Comparison of ENCODE assay signal across 17 mouse cellular contexts in the genomic region with DNA sequence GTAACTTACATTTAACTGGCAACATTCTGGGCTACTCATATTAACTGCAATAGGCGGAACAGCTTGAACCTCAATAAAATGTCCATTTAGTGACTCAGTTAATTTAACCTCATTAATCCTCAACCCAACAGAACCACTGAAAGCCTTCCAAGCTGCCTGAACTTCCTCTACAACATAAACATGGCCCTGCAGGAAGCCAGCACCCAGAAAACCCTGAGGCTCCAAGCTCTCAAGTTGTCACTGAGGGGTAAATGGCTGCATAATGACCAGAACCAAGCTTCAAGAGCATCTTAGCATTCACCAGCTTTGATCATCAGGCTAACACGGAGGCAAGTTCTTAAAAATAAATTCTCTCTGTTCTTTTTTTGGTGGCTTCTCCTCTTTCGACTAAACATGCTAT.
"Had no signal": no experiment of that assay in that cellular context is flagged by ENCODE, and none has a peak within 500 bp of the region (broad histone marks: within the 10 kb centered on the region; RNA-seq: fewer than 3 reads in every experiment).

No protein-coding gene starts in this region.

- H3K9me3 ChIP-seq: liver, embryonic 15.5 days; lung, embryonic 15.5 days; midbrain, embryonic 13.5 days; neural tube, embryonic 12.5 days had no signal

- ATAC-seq: liver, postnatal 0 days; lung, postnatal 0 days; midbrain, embryonic 13.5 days; midbrain, embryonic 16.5 days had no signal

- H3K9ac ChIP-seq: liver, embryonic 15.5 days; liver, postnatal 0 days; lung, embryonic 15.5 days; midbrain, embryonic 13.5 days; neural tube, embryonic 12.5 days had no signal

- H3K27ac ChIP-seq: liver, embryonic 15.5 days; lung, embryonic 15.5 days; macrophage; midbrain, embryonic 13.5 days; neural tube, embryonic 12.5 days had no signal

- H3K4me2 ChIP-seq: liver, embryonic 15.5 days; lung, embryonic 15.5 days; midbrain, embryonic 11.5 days; midbrain, embryonic 13.5 days; neural tube, embryonic 12.5 days had no signal

- H3K4me1 ChIP-seq: liver, embryonic 15.5 days; lung, embryonic 15.5 days; megakaryocyte, embryonic 14.5 days; midbrain, embryonic 13.5 days; neural tube, embryonic 12.5 days had no signal

- H3K27me3 ChIP-seq: liver, embryonic 15.5 days; lung, embryonic 15.5 days; megakaryocyte, embryonic 14.5 days; midbrain, embryonic 13.5 days; neural tube, embryonic 12.5 days had no signal

- H3K36me3 ChIP-seq: liver, embryonic 15.5 days; lung, embryonic 15.5 days; midbrain, embryonic 13.5 days; neural tube, embryonic 12.5 days had no signal

- DNase-seq: liver, postnatal 0 days; lung, adult 2 months; lung, postnatal 14 days; lung, postnatal 36 days; right cerebral cortex, postnatal 14 days; thymus, adult 18-20 months; thymus, postnatal 14 days; thymus, postnatal 36 days had no signal

- H3K4me3 ChIP-seq: liver, embryonic 15.5 days; lung, embryonic 15.5 days; megakaryocyte, embryonic 14.5 days; midbrain, embryonic 13.5 days; neural tube, embryonic 12.5 days had no signal
